Mouse (Mus musculus) testis, postnatal 14 days (tissue): ENCODE results near the gene Rbl1.
"Not testable (repeated sequence)": the region's sequence is repeated elsewhere in the genome, so short reads cannot be mapped to it uniquely, and the experiment has no call there.

Source experiments
- DNase-seq: peaks from one replicate; pipeline ENCODE4 v3.0.0; 2021; ENCODE audit warnings: low spot score

The Rbl1 gene

GRCm38 (mm10) chr2:157204366-157205218 lies at the start of gene Rbl1:
Gene Rbl1 (minus strand): TSS chr2:157204534.
- DNase-seq, result peak; percentile 93

- DNase-seq, result no peak
Measured at GRCm38 (mm10) chr2:157248111-157248510, 43.8 kb upstream of the Rbl1 start.

- no peak for DNase-seq
Measured at GRCm38 (mm10) chr2:157245603-157246002, 41.3 kb upstream of the Rbl1 start.

- no peak for DNase-seq
Measured at GRCm38 (mm10) chr2:157245001-157245400, 40.7 kb upstream of the Rbl1 start.

GRCm38 (mm10) chr2:157235946-157236345 lies 31.6 kb upstream of the Rbl1 start:
- DNase-seq, result no peak

- not testable (repeated sequence) for DNase-seq
Measured at GRCm38 (mm10) chr2:157221916-157222315, 17.6 kb upstream of the Rbl1 start.

GRCm38 (mm10) chr2:157220108-157220507 lies 15.8 kb upstream of the Rbl1 start:
- no peak for DNase-seq

- DNase-seq, result no peak
Measured at GRCm38 (mm10) chr2:157211731-157212130, 7.4 kb upstream of the Rbl1 start.

GRCm38 (mm10) chr2:157203459-157204365 lies 622 bp downstream of the Rbl1 start:
- DNase-seq, result no peak

GRCm38 (mm10) chr2:157203026-157203425 lies 1.3 kb downstream of the Rbl1 start:
- DNase-seq, result no peak

- no peak for DNase-seq
Measured at GRCm38 (mm10) chr2:157202361-157202760, 2.0 kb downstream of the Rbl1 start.

- DNase-seq, result no peak
Measured at GRCm38 (mm10) chr2:157201081-157201830, 3.1 kb downstream of the Rbl1 start.

GRCm38 (mm10) chr2:157198405-157198804 lies 5.9 kb downstream of the Rbl1 start:
- not testable (repeated sequence) for DNase-seq

GRCm38 (mm10) chr2:157190651-157191050 lies 13.7 kb downstream of the Rbl1 start:
- no peak for DNase-seq

GRCm38 (mm10) chr2:157187223-157187622 lies 17.1 kb downstream of the Rbl1 start:
- DNase-seq, result no peak

- no peak for DNase-seq
Measured at GRCm38 (mm10) chr2:157186504-157186903, 17.8 kb downstream of the Rbl1 start.

- no peak for DNase-seq
Measured at GRCm38 (mm10) chr2:157185022-157185660, 19.2 kb downstream of the Rbl1 start.

GRCm38 (mm10) chr2:157178167-157178566 lies 26.2 kb downstream of the Rbl1 start:
- DNase-seq, result no peak

GRCm38 (mm10) chr2:157176248-157176647 lies 28.1 kb downstream of the Rbl1 start:
- no peak for DNase-seq

- DNase-seq, result no peak
Measured at GRCm38 (mm10) chr2:157174416-157174815, 29.9 kb downstream of the Rbl1 start.

GRCm38 (mm10) chr2:157173555-157173954 lies 30.8 kb downstream of the Rbl1 start:
- no peak for DNase-seq

- DNase-seq, result no peak
Measured at GRCm38 (mm10) chr2:157172984-157173383, 31.4 kb downstream of the Rbl1 start.
